Mouse (Mus musculus) cerebellum, postnatal 4 days (tissue): ENCODE measurements around the gene Nktr.

Experiments
- DNase-seq, 2 experiments: peaks; one replicate each; pipeline ENCODE4 v3.0.0; 2022; ENCODE audit warnings: low spot score in 2 of 2, mixed read lengths in 1 of 2

Nktr gene

DNA sequence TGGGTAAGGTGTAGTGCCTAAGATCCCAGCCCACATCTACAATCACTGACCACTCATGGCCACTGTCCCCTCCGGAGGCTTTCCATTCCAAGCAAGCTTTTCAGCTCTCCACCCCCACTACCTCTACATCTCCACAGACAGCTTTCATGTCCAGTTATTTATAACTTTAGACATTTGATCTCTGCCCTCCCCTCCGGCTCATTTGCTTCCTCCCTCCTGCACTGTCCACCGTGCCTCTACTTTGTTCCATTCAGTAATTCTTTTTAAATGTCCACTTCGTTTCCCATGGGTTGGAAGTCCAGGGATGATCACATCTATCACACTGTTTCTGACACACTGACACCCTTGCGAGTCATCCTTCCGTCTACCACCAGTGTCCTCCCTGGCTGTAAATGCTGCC lies 11.2 kb upstream of the Nktr start:
- DNase-seq, result no peak

DNA sequence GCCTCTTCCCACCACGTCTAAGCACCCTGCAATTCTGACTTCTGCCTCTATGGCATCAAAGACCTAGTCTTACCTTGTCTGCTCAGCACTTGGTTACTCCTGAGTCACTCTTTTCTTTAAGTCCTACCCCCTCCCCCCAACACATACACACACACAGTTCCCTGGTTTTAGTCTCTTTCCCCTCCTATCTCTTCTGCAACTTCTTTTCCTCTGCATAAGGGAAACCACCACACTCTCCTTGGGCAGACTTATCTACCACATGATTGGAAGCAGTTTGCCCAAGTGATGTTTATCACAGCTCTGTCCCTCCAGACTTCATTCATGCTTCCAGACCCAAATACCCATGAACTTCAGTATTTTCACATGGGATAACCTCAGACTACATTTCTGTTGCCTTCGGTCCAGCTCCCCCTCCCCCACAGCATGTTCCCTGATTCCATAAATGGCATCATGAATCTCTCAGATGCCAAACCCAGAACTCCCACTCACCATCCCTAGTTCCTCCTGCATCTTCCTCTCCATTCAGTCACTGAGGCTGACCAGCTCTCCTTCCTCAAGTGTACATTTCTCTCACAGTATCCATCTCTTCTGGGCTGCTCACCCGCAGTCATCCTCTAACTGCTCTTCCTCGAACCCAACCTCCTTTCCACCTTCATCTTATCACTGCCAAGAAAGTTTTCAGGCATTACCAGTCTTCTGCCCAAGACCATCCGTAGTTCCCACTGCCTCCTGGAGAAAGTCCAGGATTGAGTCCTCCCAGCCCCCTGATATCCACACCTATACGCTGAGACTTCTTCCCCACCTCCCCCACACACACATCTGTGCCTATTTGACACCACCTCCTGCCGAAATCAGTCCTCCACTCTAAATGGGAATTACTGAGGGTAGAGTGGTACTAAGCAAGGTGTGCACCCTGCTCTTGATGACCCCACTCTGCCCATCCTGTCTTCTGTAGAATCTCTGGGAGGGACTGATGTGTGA lies 10.2 kb upstream of the Nktr start:
- no peak for DNase-seq

DNA sequence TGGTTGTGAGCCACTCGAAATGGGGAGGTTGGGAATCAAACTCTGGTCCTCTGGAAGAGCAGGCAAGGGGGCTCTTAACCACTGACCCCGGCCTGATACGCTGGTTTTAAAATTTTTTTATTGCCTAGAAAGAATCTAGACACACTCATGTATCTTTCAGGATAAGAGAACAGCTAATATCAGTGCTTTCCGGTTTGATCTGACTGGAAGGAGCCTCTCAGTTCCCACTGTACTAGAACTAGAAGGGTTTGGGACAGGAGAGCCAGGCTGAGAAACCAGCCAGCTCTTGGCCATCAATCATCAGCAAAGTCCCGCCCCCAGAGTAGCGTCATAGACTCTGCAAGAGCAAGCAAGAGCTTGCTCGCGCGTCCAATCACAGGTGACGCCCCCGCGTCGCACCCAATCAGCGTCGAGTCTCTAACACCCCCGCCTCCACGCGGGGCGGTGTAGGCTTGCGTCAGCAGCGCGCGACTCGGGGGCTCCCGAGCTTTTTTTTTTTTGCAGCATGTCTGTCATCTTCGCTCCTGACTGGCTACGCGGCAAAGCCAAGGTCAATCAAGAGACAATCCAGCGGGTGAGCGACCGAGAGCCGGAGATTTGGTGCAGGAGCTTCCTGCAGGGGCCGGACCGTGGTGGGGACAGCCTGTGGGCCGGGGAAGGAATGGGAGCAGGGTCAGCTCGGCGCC lies 8.9 kb upstream of the Nktr start, which contains the start of gene Ss18l2:
Ss18l2 (plus strand) TSS at position 432 of the 686 bp plus-strand sequence.
- peak; percentile 95 to 96 for DNase-seq

- no peak for DNase-seq
Measured at GRCm38 (mm10) chr9:121710584-121710975, 8.4 kb upstream of the Nktr start.

- no peak for DNase-seq
Measured at GRCm38 (mm10) chr9:121717048-121717447, 1.9 kb upstream of the Nktr start.

GRCm38 (mm10) chr9:121718070-121718705 lies 781 bp upstream of the Nktr start:
- peak in 1 of 2 experiments; percentile 22 for DNase-seq

GRCm38 (mm10) chr9:121719347-121720331 lies 670 bp downstream of the Nktr start:
- no peak for DNase-seq

GRCm38 (mm10) chr9:121740490-121740889 lies 21.5 kb downstream of the Nktr start:
- no peak for DNase-seq

- DNase-seq, result no peak
Measured at GRCm38 (mm10) chr9:121741168-121741567, 22.2 kb downstream of the Nktr start.

GRCm38 (mm10) chr9:121744051-121744450 lies 25.1 kb downstream of the Nktr start:
- DNase-seq, result no peak

- no peak for DNase-seq
Measured at GRCm38 (mm10) chr9:121752774-121753173, 33.8 kb downstream of the Nktr start.

DNA sequence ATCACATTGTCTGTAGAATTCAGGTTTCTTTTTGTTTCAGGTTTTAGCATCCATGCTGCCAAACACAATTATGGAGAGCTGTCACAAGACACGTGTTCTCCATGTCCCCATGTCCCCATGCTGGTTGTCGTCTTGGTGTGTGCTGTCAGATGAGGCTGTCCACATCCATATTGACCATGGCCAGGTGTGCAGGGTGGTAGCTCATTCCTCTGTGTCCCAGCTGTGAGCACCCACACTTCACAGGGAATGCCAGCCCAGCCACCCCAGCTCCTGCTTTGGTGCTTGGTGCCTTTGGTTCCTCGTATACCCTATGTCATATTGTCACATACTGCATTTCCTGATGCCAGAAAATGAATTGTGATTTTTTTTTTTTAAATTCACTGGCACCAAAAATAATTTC lies 35.7 kb downstream of the Nktr start:
- no peak for DNase-seq

GRCm38 (mm10) chr9:121756785-121757184 lies 37.8 kb downstream of the Nktr start:
- DNase-seq, result no peak

DNA sequence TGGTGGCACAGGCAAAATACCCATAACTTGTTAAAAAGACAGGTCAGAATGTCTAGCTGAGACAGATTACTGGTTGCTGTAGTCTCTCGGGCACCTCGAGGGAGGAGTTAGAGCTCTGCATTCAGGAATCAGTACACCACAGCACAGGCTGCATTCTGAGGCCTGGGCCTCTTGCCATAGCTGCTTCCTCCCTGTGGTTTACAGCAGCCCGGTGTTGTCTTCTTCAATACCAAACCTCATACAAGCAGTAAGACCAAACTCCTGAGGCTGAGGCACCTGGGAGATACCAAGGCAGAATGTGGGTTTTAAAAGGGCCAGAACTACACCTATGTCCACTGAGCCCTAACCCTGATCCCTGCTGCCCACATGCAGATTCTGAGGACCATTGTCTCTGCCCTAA lies 38.5 kb downstream of the Nktr start:
- DNase-seq, result no peak

DNA sequence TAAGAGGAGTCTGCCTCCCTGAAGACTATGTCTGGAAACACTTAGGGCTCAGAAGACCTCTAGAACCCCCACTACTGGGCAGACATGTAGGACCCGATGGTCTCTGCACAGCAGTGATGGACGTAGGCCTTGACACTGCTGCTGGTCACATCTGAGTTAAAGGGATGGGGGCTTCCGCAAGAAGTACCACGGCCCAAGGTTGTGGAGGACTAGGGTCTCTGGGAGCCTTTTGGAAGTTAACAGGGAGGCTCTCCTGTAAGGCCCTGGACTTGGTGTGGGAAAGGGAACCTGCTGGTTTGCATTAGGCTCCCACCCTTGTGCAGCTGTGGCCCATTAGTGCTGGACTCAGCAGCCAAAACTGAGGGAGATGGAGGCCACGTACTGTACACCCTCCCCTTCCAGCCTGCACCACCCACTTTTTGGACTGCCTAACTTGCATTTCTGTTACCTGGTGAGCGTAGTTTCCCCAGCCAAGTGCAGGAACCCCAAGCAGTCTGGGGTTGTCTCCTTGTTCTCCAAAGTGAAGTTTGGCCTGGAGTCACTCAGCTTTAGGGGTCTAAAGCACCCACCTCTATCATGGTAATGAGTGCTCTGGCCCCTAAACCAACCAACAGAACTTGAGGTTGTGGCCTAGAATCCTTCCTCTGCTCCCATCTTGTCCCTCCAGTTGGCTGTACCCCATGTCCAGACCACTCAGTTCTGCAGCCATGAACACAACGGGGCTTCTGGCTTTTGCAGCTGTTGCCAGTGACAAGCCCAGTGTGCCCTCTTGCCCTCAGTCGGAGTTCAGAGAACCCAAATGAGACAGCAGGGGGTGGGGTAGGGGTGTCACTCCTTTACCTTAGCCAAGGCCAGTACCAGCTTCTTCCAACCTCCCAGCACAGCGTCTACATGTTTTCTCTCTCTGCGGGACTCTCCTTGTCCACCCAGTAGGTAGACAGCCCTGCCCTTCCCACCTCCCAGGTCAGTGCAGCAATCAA lies 39.2 kb downstream of the Nktr start:
- DNase-seq, result peak in 1 of 2 experiments; percentile 7

DNA sequence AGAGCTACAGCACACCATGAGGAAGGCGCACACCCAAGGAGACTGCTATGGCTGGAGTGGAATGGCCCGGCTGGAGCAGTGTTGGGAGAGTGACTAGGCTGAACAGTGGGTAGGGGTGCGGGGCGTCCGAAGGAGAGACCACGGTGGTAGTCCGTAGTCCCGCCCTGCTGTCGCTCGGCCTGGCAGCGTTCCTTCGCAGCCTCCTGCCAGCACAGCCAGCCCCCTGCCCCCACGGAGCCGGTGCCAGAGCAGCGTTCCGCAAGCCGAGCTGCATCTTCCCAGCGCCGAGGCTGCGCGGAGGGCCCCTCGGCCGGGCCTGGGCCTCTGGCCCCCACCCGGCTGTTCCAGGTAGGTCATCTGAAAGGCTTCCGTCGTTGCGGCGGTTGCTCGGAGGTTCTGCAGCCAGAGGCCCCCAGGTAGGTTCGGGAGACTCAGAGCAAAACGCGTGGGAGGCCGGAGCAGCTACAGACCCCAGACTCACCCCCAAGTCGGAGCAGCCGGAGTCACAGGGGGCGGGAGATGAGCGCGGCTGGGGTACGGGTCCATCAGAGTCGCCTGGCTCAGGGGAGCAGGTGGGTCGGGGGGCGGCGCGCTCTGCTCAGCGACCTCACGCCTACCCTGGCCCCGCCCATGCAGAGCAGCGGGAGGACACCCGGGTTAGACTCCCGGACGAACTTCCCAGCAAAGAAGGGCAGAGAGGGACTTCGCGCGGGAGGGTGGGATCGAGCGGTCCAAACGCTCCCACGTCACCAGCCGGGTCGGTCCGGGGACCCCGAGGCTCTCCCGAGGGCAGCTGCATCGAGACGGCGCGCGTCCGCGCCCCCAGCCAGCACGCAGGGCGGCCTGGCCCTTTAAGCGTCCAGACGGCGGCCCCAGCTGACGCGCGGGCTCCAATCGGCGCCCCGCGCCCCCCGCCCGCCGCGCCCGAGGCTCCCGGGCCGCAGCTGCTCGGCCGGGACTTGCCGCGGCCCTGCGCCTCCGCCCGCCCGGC lies 40.4 kb downstream of the Nktr start, which contains the start of gene Zfp651:
Zfp651 (plus strand) TSS at position 240 of the 991 bp plus-strand sequence.
- peak in 1 of 2 experiments; percentile 78 for DNase-seq

DNA sequence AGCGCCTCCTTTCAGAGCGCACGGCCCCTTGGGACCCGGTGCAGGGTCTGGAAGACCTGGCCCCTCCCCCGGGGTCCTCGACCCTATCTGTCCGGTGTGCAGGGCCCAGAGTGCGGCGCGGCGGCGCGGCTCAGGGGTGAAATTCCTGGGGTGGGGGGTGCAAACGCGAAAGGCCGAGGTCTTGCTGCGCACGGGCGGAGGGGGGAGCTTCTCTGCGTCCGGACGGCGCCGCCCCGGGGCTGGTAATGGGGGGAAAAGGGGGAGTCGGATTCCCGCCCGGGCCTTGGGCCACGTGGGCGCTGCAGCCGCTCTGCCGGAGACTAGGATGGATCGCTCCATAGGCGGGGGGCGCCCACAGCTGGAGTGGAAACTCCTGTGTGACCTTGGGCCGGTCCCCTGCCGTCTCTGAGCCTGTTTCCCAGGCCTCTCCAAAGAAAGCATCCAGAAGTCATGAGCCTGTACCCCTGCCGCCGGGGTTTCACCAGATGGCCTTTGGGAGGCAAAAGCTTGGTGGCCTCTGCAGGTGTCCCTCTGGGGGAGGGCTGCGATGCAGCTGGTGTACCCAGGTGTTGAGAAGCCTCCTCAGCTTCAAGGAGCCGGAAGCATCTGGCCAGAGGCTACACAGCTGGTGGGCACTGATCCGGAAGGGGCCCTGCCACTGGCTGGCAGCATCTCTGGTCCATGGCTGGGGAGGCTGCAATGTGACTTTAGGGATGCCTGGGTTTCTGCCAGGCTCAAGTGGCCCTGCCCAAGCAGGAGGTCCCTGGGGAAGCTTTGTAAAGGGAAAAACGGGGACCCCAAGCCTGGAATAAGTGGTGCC lies 41.5 kb downstream of the Nktr start:
- peak in 1 of 2 experiments; percentile 52 for DNase-seq
